Mouse (Mus musculus) left cerebral cortex, postnatal 25 days (tissue): ENCODE results near the gene Gm17387. TPM values are rescaled to one million over a fixed set of nuclear protein-coding genes. Genes with fewer than 3 reads are reported as not detected.
A peak's percentile ranks its signal among the peaks of the same experiment; 100 is the strongest.

Experiments
- DNase-seq, 2 experiments: peaks; one replicate each; pipeline ENCODE4 v3.0.0; 2022; ENCODE audit warnings: low spot score in 2 of 2, mixed read lengths in 1 of 2
- intact Hi-C: fragments of 180-260 bp; cut with DNase I; formaldehyde crosslinking; loops from one replicate; pipeline ENCODE4 v1.15.1; 2025
- total RNA-seq, 2 experiments: library from RNA; stranded (reverse); gene quantifications; 2 replicates each; pipeline ENCODE4 v1.2.3; 2021

Gene Gm17387
- total RNA-seq, 2 experiments from 2014 or later = not detected

- intact Hi-C loops = no loop called here
- DNase-seq = peak in 1 of 2 experiments; percentile 65
Measured at GRCm38 (mm10) chr7:141063353-141063752, 34.4 kb downstream of the Gm17387 start.

DNA sequence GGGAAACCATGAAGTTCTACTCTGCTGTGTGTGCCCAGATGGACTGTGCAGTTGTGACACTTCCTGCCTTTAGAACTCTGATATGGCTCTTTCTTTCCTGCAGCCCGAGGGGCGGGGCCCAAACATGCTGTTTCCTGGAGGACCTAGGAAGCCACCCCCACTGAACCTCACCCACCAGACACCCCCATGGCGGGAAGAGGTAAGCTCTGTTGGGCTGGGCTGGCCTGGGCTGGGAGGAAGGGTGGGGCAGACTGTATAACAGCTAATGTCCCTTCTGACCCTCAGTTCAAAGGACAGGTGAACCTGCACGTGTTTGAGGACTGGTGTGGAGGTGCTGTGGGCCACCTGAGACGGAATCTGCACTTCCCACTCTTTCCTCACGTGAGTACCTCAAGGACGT, 35.2 kb downstream of the Gm17387 start:
- no peak for DNase-seq
- intact Hi-C loops = no loop called here

DNA sequence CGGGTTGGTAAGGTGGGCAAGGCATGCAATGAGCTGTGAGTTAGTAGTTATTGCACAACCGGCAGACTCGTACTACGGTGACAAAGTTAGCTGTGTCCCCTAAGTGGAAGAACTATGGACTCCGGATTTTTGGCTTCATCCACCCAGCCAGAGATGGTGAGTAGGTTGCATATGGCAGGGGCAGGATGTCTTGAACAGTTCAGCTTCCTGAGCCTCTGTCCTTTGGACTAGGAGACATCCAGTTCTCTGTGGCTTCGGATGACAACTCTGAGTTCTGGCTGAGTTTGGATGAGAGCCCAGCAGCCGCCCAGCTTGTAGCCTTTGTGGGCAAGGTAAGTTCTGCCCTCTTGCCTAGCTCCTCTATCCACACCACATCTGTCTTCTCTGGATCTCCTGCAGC, 35.6 kb downstream of the Gm17387 start:
- intact Hi-C loops = no loop called here
- DNase-seq = no peak

- no peak for DNase-seq
- intact Hi-C loops = no loop called here
Measured at GRCm38 (mm10) chr7:141068351-141068750, 39.4 kb downstream of the Gm17387 start.

DNA sequence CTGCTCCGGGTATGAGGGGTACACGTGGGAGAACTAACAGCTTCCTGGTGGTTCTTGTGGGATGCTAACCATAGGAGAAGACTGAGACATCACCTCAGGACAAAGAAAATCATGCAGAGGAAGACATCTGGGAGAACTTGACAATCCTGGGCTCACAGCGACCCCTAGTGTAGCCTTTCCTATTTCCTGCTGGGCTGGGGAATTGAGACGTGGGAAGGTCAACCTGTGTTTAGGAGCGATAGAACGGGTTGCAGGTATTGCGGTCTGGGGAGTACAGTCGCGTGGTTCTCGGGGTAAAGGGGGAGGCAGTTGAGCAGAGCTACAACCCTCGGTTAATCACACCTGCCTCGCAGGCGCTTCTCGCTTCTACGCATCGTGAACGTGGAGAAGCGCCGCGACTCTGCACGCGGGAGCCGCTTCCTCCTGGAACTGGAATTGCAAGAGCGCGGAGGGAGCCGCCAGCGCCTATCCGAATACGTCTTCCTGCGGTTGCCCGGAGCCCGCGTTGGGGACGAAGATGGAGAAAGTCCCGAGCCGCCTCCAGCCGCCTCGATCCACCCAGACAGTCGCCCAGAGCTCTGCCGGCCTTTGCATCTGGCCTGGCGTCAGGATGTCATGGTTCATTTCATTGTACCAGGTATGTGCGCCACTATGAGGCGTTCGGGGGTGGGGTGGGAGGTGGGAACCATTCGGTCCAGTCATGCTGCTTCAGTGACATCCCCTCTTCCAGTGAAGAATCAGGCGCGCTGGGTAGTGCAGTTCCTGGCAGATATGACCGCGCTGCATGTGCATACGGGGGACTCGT, 41.3 kb downstream of the Gm17387 start:
- intact Hi-C loops = loop anchor here (5.0 kb wide), 1 partner anchor 102 kb away; the partner anchor contains the start of gene Rnh1
- peak; percentile 81 to 87 for DNase-seq

DNA sequence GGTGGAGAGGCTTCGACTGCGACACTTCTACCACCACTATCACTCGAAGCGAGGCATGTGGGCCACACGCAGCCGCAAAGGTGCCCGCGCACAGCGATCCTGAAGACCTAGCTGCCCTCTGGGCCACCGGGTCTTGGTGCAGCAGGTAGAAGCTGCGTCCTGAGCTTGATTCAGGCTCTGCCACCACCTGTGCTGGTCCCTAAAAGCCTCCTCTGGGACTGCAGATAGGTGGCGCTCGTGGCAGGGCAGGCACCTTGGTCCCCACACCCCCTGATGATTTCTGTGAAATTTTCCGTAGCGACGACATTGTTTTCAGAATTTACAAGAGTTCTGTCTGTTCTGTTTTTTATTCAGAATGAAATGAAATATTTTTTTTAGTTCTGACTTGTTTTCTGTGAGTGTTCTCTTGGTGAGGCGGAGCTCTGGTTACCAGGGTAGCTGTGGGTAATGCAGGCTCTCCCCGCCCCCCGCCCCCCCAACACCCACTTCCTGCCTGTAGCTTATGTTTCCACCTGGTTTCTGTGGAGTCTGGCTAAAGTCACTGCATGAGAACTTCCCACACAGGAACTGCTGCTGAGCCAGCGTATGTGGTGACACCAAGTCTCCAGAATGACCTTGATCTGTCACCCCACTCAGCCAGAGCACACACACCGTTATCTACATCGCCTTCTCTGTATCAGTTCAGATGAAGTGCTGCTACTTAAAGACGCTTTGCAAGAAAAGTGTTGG, 43.2 kb downstream of the Gm17387 start:
- DNase-seq = peak; percentile 47 to 53

DNA sequence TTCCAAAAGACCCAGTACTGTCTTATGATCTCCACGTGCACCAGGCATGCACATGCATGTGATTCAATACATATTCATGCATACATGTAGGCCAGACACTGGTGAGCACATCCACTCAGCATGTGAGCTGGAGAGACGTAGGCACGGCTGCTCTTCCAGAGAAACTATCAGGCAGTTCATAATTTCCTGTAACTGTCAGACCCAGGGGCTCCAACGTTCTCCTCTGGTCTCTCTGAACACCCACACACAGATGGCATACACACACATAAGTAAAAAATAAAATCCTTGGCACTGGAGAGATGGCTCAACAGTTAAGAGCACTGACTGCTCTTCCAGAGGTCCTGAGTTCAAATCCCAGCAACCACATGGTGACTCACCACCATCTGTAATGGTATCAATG, 44.9 kb downstream of the Gm17387 start:
- DNase-seq = peak in 1 of 2 experiments; percentile 62
- intact Hi-C loops = loop anchor here (5.0 kb wide), 1 partner anchor 99 kb away; the partner anchor contains the start of gene Rnh1

More for the DNA sequence above, 43.2 kb downstream of the Gm17387 start:
- intact Hi-C loops = loop anchor here (5.0 kb wide), 1 partner anchor 100 kb away; the partner anchor contains the start of gene Rnh1

GRCm38 (mm10) chr7:141077841-141078240, 48.9 kb downstream of the Gm17387 start, which contains the start of gene Pkp3:
TSS of gene Pkp3 (plus strand) at chr7:141078218.
- DNase-seq = no peak
- intact Hi-C loops = loop anchor here (5.0 kb wide), 1 partner anchor 44 kb away; the partner anchor contains the start of gene Ptdss2

- no peak for DNase-seq
- intact Hi-C loops = loop anchor here (5.0 kb wide), 1 partner anchor 43 kb away; the partner anchor contains the start of gene Ptdss2
Measured at GRCm38 (mm10) chr7:141078876-141079275, 49.9 kb downstream of the Gm17387 start.

Other genes starting within 250 kb of the Gm17387 start
- not detected for gene Syce1, start 241.3 kb upstream of the Gm17387 start, total RNA-seq
- gene Zfp941, start 207.0 kb upstream of the Gm17387 start, total RNA-seq = 10 to 100 TPM; 23.6 to 24.7 TPM
- gene Urah, start 194.1 kb upstream of the Gm17387 start, total RNA-seq = 1 to 10 TPM; 2.7 to 4.1 TPM
- gene Scgb1c1, start 183.6 kb upstream of the Gm17387 start, total RNA-seq = not detected
- gene Odf3, start 181.3 kb upstream of the Gm17387 start, total RNA-seq = not detected
- 1 to 10 TPM; 1.2 to 1.8 TPM for gene Gm45785, start 172.8 kb upstream of the Gm17387 start, total RNA-seq
- gene Ric8a, start 172.2 kb upstream of the Gm17387 start, total RNA-seq = 10 to 100 TPM; 66.0 to 70.0 TPM
- 10 to 100 TPM; 25.9 to 28.1 TPM for gene Bet1l, start 171.6 kb upstream of the Gm17387 start, total RNA-seq
- 100 to 1,000 TPM; 116 TPM for gene Psmd13, start 147.2 kb upstream of the Gm17387 start, total RNA-seq
- 10 to 100 TPM; 77.1 to 78.2 TPM for gene Sirt3, start 146.8 kb upstream of the Gm17387 start, total RNA-seq
- 1 to 10 TPM in 1 of 2 experiments, not detected in 1; 1.2 TPM for gene Cox8b, start 128.7 kb upstream of the Gm17387 start, total RNA-seq
- under 1 TPM; 0.41 to 0.73 TPM for gene Nlrp6, start 108.2 kb upstream of the Gm17387 start, total RNA-seq
- gene Pgghg, start 87.7 kb upstream of the Gm17387 start, total RNA-seq = 1 to 10 TPM; 4.7 to 6.3 TPM
- gene Ifitm5, start 78.8 kb upstream of the Gm17387 start, total RNA-seq = not detected
- gene Gm45717, start 73.2 kb upstream of the Gm17387 start, total RNA-seq = not detected
- gene Ifitm2, start 73.1 kb upstream of the Gm17387 start, total RNA-seq = 10 to 100 TPM; 11.7 to 15.7 TPM
- gene Ifitm1, start 61.9 kb upstream of the Gm17387 start, total RNA-seq = 1 to 10 TPM; 1.7 to 2.9 TPM
- 10 to 100 TPM in 1 of 2 experiments, 1 to 10 TPM in 1; 9.9 to 13.5 TPM for gene Ifitm3, start 18.4 kb upstream of the Gm17387 start, total RNA-seq
- gene Ifitm6, start 11.2 kb upstream of the Gm17387 start, total RNA-seq = not detected
- 10 to 100 TPM; 79.6 to 84.3 TPM for gene B4galnt4, start 32.0 kb downstream of the Gm17387 start, total RNA-seq
- gene Pkp3, start 49.1 kb downstream of the Gm17387 start, total RNA-seq = under 1 TPM in 1 of 2 experiments, not detected in 1; 0.21 TPM
- gene Sigirr, start 71.4 kb downstream of the Gm17387 start, total RNA-seq = 1 to 10 TPM; 2.9 to 3.2 TPM
- not detected for gene Ano9, start 88.7 kb downstream of the Gm17387 start, total RNA-seq
- gene Ptdss2, start 93.3 kb downstream of the Gm17387 start, total RNA-seq = 10 to 100 TPM; 47.3 to 53.6 TPM
- gene Rnh1, start 143.7 kb downstream of the Gm17387 start, total RNA-seq = 10 to 100 TPM; 30.5 to 32.9 TPM
- gene Hras, start 164.9 kb downstream of the Gm17387 start, total RNA-seq = 100 to 1,000 TPM; 279 to 287 TPM
- 1 to 10 TPM; 3.1 to 4.4 TPM for gene Lrrc56, start 165.0 kb downstream of the Gm17387 start, total RNA-seq
- not detected for gene Lmntd2, start 184.9 kb downstream of the Gm17387 start, total RNA-seq
- gene Rassf7, start 186.7 kb downstream of the Gm17387 start, total RNA-seq = 1 to 10 TPM in 1 of 2 experiments, under 1 TPM in 1; 0.78 to 1.5 TPM
- 10 to 100 TPM; 75.5 to 76.4 TPM for gene Phrf1, start 199.7 kb downstream of the Gm17387 start, total RNA-seq
- gene Irf7, start 237.3 kb downstream of the Gm17387 start, total RNA-seq = 1 to 10 TPM in 1 of 2 experiments, under 1 TPM in 1; 0.78 to 1.1 TPM
- not detected for gene Cdhr5, start 247.7 kb downstream of the Gm17387 start, total RNA-seq